ENCODE assay signal across 27 mouse cellular contexts in genomic region chr13:30194834-30195233, GRCm38 (mm10). TPM values are rescaled to one million over a fixed set of nuclear protein-coding genes. Genes with fewer than 3 reads are reported as not detected.
A peak's percentile ranks its signal among the peaks of the same experiment; 100 is the strongest.
DNase-seq lines count a peak whose midpoint lies in the region; ATAC-seq and TF ChIP-seq lines count a peak whose summit lies in the region.
"Had no signal": no experiment of that assay in that cellular context is flagged by ENCODE, and none has a peak within 500 bp of the region (broad histone marks: within the 10 kb centered on the region; RNA-seq: fewer than 3 reads in every experiment).

No protein-coding gene starts in this region.

- no peak for DNase-seq in embryonic facial prominence, embryonic 10.5 days (ENCODE audit: low spot score)
- no peak for DNase-seq in limb, embryonic 10.5 days (ENCODE audit: low spot score)
- DNase-seq in limb, embryonic 14.5 days (ENCODE audit: low spot score), result no peak
- no peak for DNase-seq in adrenal gland, postnatal 10 days
- no peak for DNase-seq in ovary, postnatal 36 days (ENCODE audit: low spot score)
- no peak for DNase-seq in ovary, postnatal 14 days (ENCODE audit: low spot score)
- DNase-seq: adrenal gland, adult 2 months; cerebellum, adult 9-10 months; cerebellum, postnatal 36 days; gastrocnemius, postnatal 10 days; kidney, adult 18-20 months; kidney, postnatal 36 days; left cerebral cortex, postnatal 4 days; lung, postnatal 36 days; thymus, adult 2 months; thymus, postnatal 4 days had no signal

- 76% methylated on average over 3 of the region's 3 CpGs for WGBS in embryonic facial prominence, embryonic 12.5 days
- 79% methylated on average over 3 of the region's 3 CpGs for WGBS in embryonic facial prominence, embryonic 10.5 days
- 45% methylated on average over 3 of the region's 3 CpGs for WGBS in limb, embryonic 13.5 days
- WGBS in limb, embryonic 10.5 days, result 91% methylated on average over 3 of the region's 3 CpGs
- WGBS in limb, embryonic 14.5 days, result 38% methylated on average over 3 of the region's 3 CpGs

- H3K9ac ChIP-seq in embryonic facial prominence, embryonic 12.5 days, result no peak overlapping the region
- no peak overlapping the region for H3K9ac ChIP-seq in limb, embryonic 13.5 days
- H3K9ac ChIP-seq in limb, embryonic 14.5 days (ENCODE audit: low read depth, low read length, severe bottlenecking), result no peak overlapping the region
- H3K9ac ChIP-seq: forebrain, embryonic 13.5 days; heart, embryonic 15.5 days; liver, embryonic 15.5 days; lung, embryonic 15.5 days had no signal

- peak overlapping the region; percentile 36; the same call in 1 of the 2 replicates for H3K27ac ChIP-seq in embryonic facial prominence, embryonic 12.5 days
- no peak overlapping the region for H3K27ac ChIP-seq in embryonic facial prominence, embryonic 10.5 days (replicated peaks)
- no peak overlapping the region; the same call in 1 of the 2 replicates for H3K27ac ChIP-seq in limb, embryonic 13.5 days
- no peak overlapping the region for H3K27ac ChIP-seq in limb, embryonic 10.5 days
- H3K27ac ChIP-seq in limb, embryonic 14.5 days (replicated peaks; ENCODE audit: low read depth, low read length), result no peak overlapping the region
- H3K27ac ChIP-seq: forebrain, embryonic 13.5 days; heart, embryonic 15.5 days; hindbrain, postnatal 0 days; liver, embryonic 15.5 days; lung, embryonic 15.5 days had no signal

- no peak overlapping the region for H3K4me2 ChIP-seq in embryonic facial prominence, embryonic 12.5 days (replicated peaks)
- no peak overlapping the region for H3K4me2 ChIP-seq in limb, embryonic 13.5 days (replicated peaks)
- H3K4me2 ChIP-seq in limb, embryonic 14.5 days (replicated peaks; ENCODE audit: low read depth, low read length, severe bottlenecking), result no peak overlapping the region
- H3K4me2 ChIP-seq: forebrain, embryonic 13.5 days; heart, embryonic 15.5 days; liver, embryonic 15.5 days; lung, embryonic 15.5 days; midbrain, embryonic 11.5 days had no signal

- TF ChIP-seq POLR2A in limb, embryonic 14.5 days (IDR thresholded peaks at IDR 0.05; ENCODE audit: borderline replicate concordance, extremely low read depth, insufficient read depth, insufficient read length), result no peak

- H3K36me3 ChIP-seq in embryonic facial prominence, embryonic 12.5 days, result no peaks in the 10 kb centered on the region
- no peaks in the 10 kb centered on the region for H3K36me3 ChIP-seq in embryonic facial prominence, embryonic 10.5 days (replicated peaks)
- H3K36me3 ChIP-seq in limb, embryonic 13.5 days, result no peaks in the 10 kb centered on the region
- no peaks in the 10 kb centered on the region for H3K36me3 ChIP-seq in limb, embryonic 10.5 days
- no peaks in the 10 kb centered on the region for H3K36me3 ChIP-seq in limb, embryonic 14.5 days (ENCODE audit: control insufficient read depth, insufficient read depth, low read length)
- H3K36me3 ChIP-seq: heart, embryonic 15.5 days; liver, embryonic 15.5 days; lung, embryonic 15.5 days had no signal

- no peaks in the 10 kb centered on the region for H3K9me3 ChIP-seq in embryonic facial prominence, embryonic 12.5 days
- no peaks in the 10 kb centered on the region for H3K9me3 ChIP-seq in embryonic facial prominence, embryonic 10.5 days
- H3K9me3 ChIP-seq in limb, embryonic 13.5 days, result no peaks in the 10 kb centered on the region
- no peaks in the 10 kb centered on the region for H3K9me3 ChIP-seq in limb, embryonic 10.5 days (replicated peaks)
- H3K9me3 ChIP-seq in limb, embryonic 14.5 days (ENCODE audit: control insufficient read depth, low read length), result no peaks in the 10 kb centered on the region
- H3K9me3 ChIP-seq: forebrain, embryonic 13.5 days; heart, embryonic 15.5 days; liver, embryonic 15.5 days; lung, embryonic 15.5 days had no signal

- ATAC-seq in embryonic facial prominence, embryonic 12.5 days (ENCODE audit: insufficient number of reproducible peaks, insufficient read depth, low FRiP score, low TSS enrichment), result no peak
- 0 out of 2 replicates have a peak, but pooled peaks have one; percentile 28 for ATAC-seq in limb, embryonic 13.5 days (ENCODE audit: low FRiP score, low read depth)
- ATAC-seq in limb, embryonic 14.5 days (ENCODE audit: low FRiP score, low read depth), result peak; percentile 65; the same call in 1 of the 2 replicates
- ATAC-seq: activated CD4-positive, CD25-positive, alpha-beta regulatory T cell, adult 4 months; forebrain, embryonic 13.5 days; hindbrain, postnatal 0 days; midbrain, embryonic 16.5 days had no signal

- no peak overlapping the region for H3K4me3 ChIP-seq in embryonic facial prominence, embryonic 12.5 days
- H3K4me3 ChIP-seq in embryonic facial prominence, embryonic 10.5 days, result no peak overlapping the region
- H3K4me3 ChIP-seq in limb, embryonic 13.5 days, result no peak overlapping the region
- H3K4me3 ChIP-seq in limb, embryonic 10.5 days, result no peak overlapping the region
- H3K4me3 ChIP-seq in limb, embryonic 14.5 days (replicated peaks; ENCODE audit: low read length), result no peak overlapping the region
- H3K4me3 ChIP-seq: forebrain, embryonic 13.5 days; heart, embryonic 15.5 days; liver, embryonic 15.5 days; lung, embryonic 15.5 days had no signal

- H3K4me1 ChIP-seq in embryonic facial prominence, embryonic 12.5 days, result peaks cover 10% of the 10 kb centered on the region
- H3K4me1 ChIP-seq in embryonic facial prominence, embryonic 10.5 days, result peaks cover 10% of the 10 kb centered on the region; the same call in 1 of the 2 replicates
- peaks cover 24% of the 10 kb centered on the region; the same call in 1 of the 2 replicates for H3K4me1 ChIP-seq in limb, embryonic 13.5 days
- no peaks in the 10 kb centered on the region for H3K4me1 ChIP-seq in limb, embryonic 10.5 days
- H3K4me1 ChIP-seq in limb, embryonic 14.5 days (ENCODE audit: control insufficient read depth, insufficient read depth, low read length), result no peaks in the 10 kb centered on the region
- H3K4me1 ChIP-seq: forebrain, embryonic 13.5 days; heart, embryonic 15.5 days; liver, embryonic 15.5 days had no signal

- H3K27me3 ChIP-seq in embryonic facial prominence, embryonic 12.5 days, result no peaks in the 10 kb centered on the region
- no peaks in the 10 kb centered on the region for H3K27me3 ChIP-seq in embryonic facial prominence, embryonic 10.5 days (replicated peaks; ENCODE audit: low read depth, poor library complexity, severe bottlenecking)
- H3K27me3 ChIP-seq in limb, embryonic 13.5 days, result no peaks in the 10 kb centered on the region
- no peaks in the 10 kb centered on the region for H3K27me3 ChIP-seq in limb, embryonic 10.5 days (ENCODE audit: low read depth, poor library complexity, severe bottlenecking)
- no peaks in the 10 kb centered on the region for H3K27me3 ChIP-seq in limb, embryonic 14.5 days (ENCODE audit: control insufficient read depth, insufficient read depth, low read length)
- H3K27me3 ChIP-seq: CH12.LX; forebrain, embryonic 13.5 days; heart, embryonic 15.5 days; liver, embryonic 15.5 days; lung, embryonic 15.5 days had no signal

RNA-seq across cellular contexts. Expression of gene Mboat1, which starts 58.5 kb away (rescaled TPM):
- polyA plus RNA-seq in embryonic facial prominence, embryonic 12.5 days (2016; fragmentation: Nextera tagmentation; extraction: Ambion mirVana), result 11.7 and 11.9 TPM in 2 replicates
- 6.3 and 7.6 TPM in 2 replicates for polyA plus RNA-seq in embryonic facial prominence, embryonic 10.5 days (2016; fragmentation: Nextera tagmentation; extraction: Ambion mirVana)
- 8.2 and 8.5 TPM in 2 replicates for polyA plus RNA-seq in limb, embryonic 13.5 days (2015; fragmentation: Nextera tagmentation; extraction: Ambion mirVana)
- polyA plus RNA-seq in limb, embryonic 10.5 days (2016; fragmentation: Nextera tagmentation; extraction: Ambion mirVana), result 3.7 and 4.3 TPM in 2 replicates
- polyA plus RNA-seq in limb, embryonic 14.5 days (2012; rRNA removed), result 5.7 TPM in 2 replicates
- polyA plus RNA-seq in limb, embryonic 14.5 days (2014; fragmentation: Nextera tagmentation; extraction: Ambion mirVana), result 11.3 and 13.3 TPM in 2 replicates
- 1 to 10 TPM; 4.4 to 5.5 TPM for total RNA-seq in adrenal gland, postnatal 10 days (2021)
